Mouse (Mus musculus) liver, embryonic 16.5 days (tissue): ENCODE data around the gene Zgpat. TPM values are rescaled to one million over a fixed set of nuclear protein-coding genes. Genes with fewer than 3 reads are reported as not detected.

Experiments
- ATAC-seq: fragments of 200-750 bp; cut with Nextera tagmentation; 2 replicates; pipeline ENCODE4 v1.8.0; 2017; ENCODE audit warnings: low read depth, mild to moderate bottlenecking, moderate number of reproducible peaks, moderate library complexity
- H3K27ac ChIP-seq: fragments of 300-500 bp; sonication (generic); 2 replicates; pipeline ENCODE4 v1.5.1; 2014; ENCODE audit warnings: mild to moderate bottlenecking, low read length
- H3K27me3 ChIP-seq: fragments of 300-500 bp; sonication (generic); 2 replicates; pipeline ENCODE4 v1.6.1; 2014; ENCODE audit warnings: low read depth, low read length, mixed read lengths; ENCODE audit not compliant: control insufficient read depth, insufficient read depth
- H3K36me3 ChIP-seq: fragments of 300-500 bp; sonication (generic); 2 replicates; pipeline ENCODE4 v1.6.1; 2014; ENCODE audit warnings: mild to moderate bottlenecking; ENCODE audit not compliant: control insufficient read depth, insufficient read depth
- H3K4me1 ChIP-seq: fragments of 300-500 bp; sonication (generic); 2 replicates; pipeline ENCODE4 v1.6.1; 2014; ENCODE audit warnings: low read depth, low read length, mixed read lengths; ENCODE audit not compliant: control insufficient read depth
- H3K4me2 ChIP-seq: fragments of 300-500 bp; sonication (generic); 2 replicates; pipeline ENCODE4 v1.6.1; 2014; ENCODE audit warnings: low read depth, low read length, mixed read lengths
- H3K4me3 ChIP-seq: fragments of 300-500 bp; sonication (generic); 2 replicates; pipeline ENCODE4 v1.5.1; 2014; ENCODE audit warnings: low read depth, mild to moderate bottlenecking, low read length
- H3K9ac ChIP-seq: fragments of 300-500 bp; sonication (generic); 2 replicates; pipeline ENCODE4 v1.6.1; 2014; ENCODE audit warnings: low read depth, low read length
- H3K9me3 ChIP-seq: fragments of 300-500 bp; sonication (generic); replicated peaks from 2 replicates; pipeline ENCODE4 v1.6.1; 2016; ENCODE audit warnings: low read length; ENCODE audit not compliant: control insufficient read depth
- WGBS: fragments of 180-500 bp; shearing (Covaris S2); extraction: QIAGEN DNeasy Blood & Tissue Kit; methylation state at CpG from one replicate; pipeline ENCODE4 v1.1.7; 2014; ENCODE audit not compliant: insufficient replicate concordance; 5-methylcytosine and 5-hydroxymethylcytosine counted together
- polyA plus RNA-seq: library from polyadenylated mRNA; unstranded; fragments of >200 nt; fragmentation: Nextera tagmentation; extraction: Ambion mirVana; gene quantifications from 2 replicates; pipeline ENCODE4 v1.2.1, GENCODE M21; 2015

Gene Zgpat
- polyA plus RNA-seq, 1 experiment from 2014 or later: 10.5 TPM

DNA sequence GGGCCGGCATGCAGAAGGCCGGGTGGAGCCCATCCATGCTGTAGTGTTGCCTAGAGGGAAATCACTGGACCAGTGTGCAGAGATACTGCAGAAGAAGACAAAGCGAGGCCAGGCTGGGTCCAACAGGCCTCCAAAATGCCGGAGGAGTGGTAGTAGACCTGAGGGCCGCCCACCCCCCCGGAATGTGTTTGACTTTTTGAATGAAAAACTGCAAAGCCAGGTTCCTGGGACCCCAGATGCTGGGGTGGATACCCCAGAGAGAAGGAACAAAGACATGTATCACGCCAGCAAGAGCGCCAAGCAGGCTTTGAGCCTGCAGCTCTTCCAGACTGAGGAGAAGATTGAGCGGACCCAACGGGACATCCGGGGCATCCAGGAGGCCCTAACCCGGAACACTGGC lies 15.1 kb downstream of the Zgpat start, which contains the start of gene Lime1:
Gene Lime1, plus strand, starts transcription at position 301 of the 400 bp plus-strand sequence.
- no peak within 1 kb of the TSS for H3K27ac ChIP-seq
- H3K27me3 ChIP-seq: no peaks in the 10 kb centered on the region
- H3K9ac ChIP-seq: no peak within 1 kb of the TSS
- no peaks in the 10 kb centered on the region for H3K4me1 ChIP-seq
- no peak for ATAC-seq
- WGBS: 83% methylated on average over 12 of the region's 12 CpGs
- no peak within 1 kb of the TSS for H3K4me2 ChIP-seq
- H3K36me3 ChIP-seq: peaks cover 25% of the 10 kb centered on the region
- no peaks in the 10 kb centered on the region for H3K9me3 ChIP-seq
- H3K4me3 ChIP-seq: no peak within 1 kb of the TSS

DNA sequence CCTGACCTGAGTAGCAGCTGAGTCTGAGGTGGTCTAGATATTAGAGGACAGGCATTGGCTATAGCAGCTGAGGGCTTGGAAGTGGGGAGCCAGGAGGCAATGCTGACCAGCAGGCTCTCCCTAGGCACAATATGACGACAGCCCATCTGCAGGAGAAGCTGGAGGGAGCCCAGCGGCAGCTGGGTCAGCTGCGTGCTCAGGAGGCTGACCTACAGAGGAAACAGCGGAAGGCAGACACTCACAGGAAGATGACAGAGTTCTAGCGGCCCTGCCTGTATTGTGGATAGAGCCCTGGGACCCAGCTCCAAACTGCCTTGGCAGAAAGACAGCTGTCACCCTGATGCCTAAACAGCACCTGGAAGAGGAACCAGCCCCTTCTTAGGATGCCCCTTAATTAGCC lies 15.5 kb downstream of the Zgpat start:
- Histone ChIP-seq H3K4me1 (no peaks in the 10 kb centered on the region), H3K36me3 (peaks cover 25% of the 10 kb centered on the region), H3K27me3 (no peaks in the 10 kb centered on the region), H3K4me3 (no peak overlapping the region), H3K4me2 (no peak overlapping the region), H3K9ac (no peak overlapping the region), H3K27ac (no peak overlapping the region), H3K9me3 (no peaks in the 10 kb centered on the region)
- no peak for ATAC-seq
- 80% methylated on average over 5 of the region's 5 CpGs for WGBS

DNA sequence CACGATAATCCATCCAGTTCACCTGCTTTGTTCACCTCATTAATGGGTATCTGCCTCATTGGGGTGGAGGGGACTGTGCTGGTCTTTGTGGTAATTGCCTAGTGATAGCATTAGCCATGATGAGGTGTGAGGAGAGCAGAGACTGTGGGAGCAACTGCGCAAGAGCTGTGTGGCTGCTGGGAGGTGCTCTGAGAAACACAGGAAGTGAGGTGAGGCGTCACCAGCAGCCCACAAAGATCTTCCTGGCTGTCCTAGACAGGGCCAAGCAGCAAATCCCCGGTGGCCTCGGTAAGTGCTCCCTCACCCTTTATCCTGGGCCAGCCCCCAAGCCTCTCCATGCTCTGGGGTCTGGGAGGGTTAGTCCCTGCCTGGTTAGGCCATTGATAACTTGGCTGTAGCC lies 16.4 kb downstream of the Zgpat start:
- Histone ChIP-seq H3K4me1 (no peaks in the 10 kb centered on the region), H3K36me3 (peaks cover 25% of the 10 kb centered on the region), H3K27ac (no peak overlapping the region), H3K9me3 (no peaks in the 10 kb centered on the region), H3K9ac (no peak overlapping the region), H3K4me2 (no peak overlapping the region), H3K4me3 (no peak overlapping the region), H3K27me3 (no peaks in the 10 kb centered on the region)
- 58% methylated on average over 5 of the region's 5 CpGs for WGBS
- no peak for ATAC-seq

DNA sequence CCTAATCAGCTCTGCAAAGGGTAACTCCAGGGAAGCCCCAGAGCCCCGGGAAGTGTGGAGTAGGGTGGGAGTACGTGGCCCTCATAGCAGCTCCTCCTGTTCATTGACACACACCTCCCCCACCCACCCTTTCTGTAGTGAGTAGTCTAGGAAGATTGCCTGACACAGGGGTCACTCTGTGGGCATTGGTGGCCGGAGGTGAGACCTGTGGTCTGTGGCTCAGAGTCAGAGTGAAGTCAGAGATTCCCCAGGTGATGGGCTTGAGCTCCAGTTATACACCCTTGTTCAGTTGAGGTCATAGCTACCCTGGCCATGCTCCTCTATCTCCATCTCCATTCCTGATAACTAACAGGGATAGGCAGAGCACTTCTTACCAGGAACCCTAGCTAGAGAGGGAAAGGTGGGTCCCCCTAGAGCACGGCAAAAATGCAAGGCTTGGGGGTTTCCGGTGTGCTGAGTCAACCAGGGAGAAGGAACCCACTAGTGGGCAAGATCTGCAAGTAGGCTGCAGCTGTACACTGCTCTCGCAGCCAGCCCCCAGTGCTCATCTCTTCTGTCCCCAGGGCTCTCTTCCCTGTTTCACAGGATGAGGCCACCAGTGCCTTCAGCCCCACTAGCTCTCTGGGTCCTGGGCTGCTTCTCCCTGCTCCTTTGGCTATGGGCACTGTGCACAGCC lies 17.0 kb downstream of the Zgpat start:
- H3K4me2 ChIP-seq: no peak overlapping the region
- ATAC-seq: no peak
- H3K9me3 ChIP-seq: no peaks in the 10 kb centered on the region
- WGBS: 79% methylated on average over 6 of the region's 6 CpGs
- H3K27me3 ChIP-seq: no peaks in the 10 kb centered on the region
- no peak overlapping the region for H3K9ac ChIP-seq
- peaks cover 26% of the 10 kb centered on the region for H3K36me3 ChIP-seq
- H3K4me1 ChIP-seq: no peaks in the 10 kb centered on the region
- no peak overlapping the region for H3K4me3 ChIP-seq
- H3K27ac ChIP-seq: no peak overlapping the region

DNA sequence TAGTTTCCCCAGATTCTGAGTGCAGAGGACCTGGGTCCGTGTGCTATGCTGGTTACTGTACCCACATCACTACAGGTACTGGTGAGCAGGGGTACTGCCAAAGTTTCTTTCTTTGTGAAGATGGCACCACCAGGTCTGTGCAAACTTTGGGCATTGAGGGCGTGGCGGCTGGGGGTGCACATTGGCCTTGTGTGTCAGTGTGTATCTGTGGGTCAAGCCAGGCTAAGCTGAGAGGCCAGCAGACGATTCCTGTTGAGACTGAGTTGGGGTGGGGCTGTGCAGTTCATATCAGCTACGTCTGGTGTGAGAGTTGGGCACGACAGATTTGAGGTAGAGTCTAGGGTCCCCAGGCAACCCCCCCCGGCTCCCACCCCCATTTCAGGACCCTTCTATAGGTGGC lies 19.7 kb downstream of the Zgpat start:
- H3K4me2 ChIP-seq: no peak overlapping the region
- WGBS: 60% methylated on average over 7 of the region's 7 CpGs
- H3K4me1 ChIP-seq: no peaks in the 10 kb centered on the region
- no peak overlapping the region for H3K4me3 ChIP-seq
- no peak overlapping the region for H3K9ac ChIP-seq
- no peak for ATAC-seq
- H3K9me3 ChIP-seq: no peaks in the 10 kb centered on the region
- peaks cover 18% of the 10 kb centered on the region for H3K36me3 ChIP-seq
- no peaks in the 10 kb centered on the region for H3K27me3 ChIP-seq
- no peak overlapping the region for H3K27ac ChIP-seq

DNA sequence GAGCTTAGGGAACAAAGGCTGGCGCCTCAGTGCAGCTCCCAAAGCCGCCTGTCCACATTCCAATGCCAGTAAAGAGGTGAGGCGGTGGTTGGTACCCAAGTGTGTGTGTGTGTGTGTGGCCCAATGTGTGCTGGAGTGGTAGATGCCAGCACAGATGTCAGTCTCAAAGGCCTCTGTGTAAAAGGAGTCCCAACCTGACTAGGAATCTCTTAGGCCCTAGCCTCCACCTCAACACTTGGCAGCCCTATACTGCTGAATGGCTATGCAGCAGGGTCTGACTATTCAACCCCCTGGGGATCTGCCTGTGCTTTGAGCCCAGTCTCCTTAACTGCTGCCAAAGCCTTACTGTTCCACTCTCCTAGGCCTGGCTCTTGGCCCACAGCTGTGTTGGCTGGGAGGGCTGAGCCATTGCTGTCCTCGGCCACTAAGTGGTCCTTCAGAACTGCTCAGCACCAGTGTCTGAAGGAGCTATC lies 20.2 kb downstream of the Zgpat start:
- Histone ChIP-seq H3K36me3 (peaks cover 13% of the 10 kb centered on the region), H3K9me3 (no peaks in the 10 kb centered on the region), H3K9ac (no peak overlapping the region), H3K27ac (no peak overlapping the region), H3K27me3 (no peaks in the 10 kb centered on the region), H3K4me3 (no peak overlapping the region), H3K4me1 (no peaks in the 10 kb centered on the region), H3K4me2 (no peak overlapping the region)
- WGBS: 81% methylated on average over 4 of the region's 4 CpGs
- ATAC-seq: no peak

DNA sequence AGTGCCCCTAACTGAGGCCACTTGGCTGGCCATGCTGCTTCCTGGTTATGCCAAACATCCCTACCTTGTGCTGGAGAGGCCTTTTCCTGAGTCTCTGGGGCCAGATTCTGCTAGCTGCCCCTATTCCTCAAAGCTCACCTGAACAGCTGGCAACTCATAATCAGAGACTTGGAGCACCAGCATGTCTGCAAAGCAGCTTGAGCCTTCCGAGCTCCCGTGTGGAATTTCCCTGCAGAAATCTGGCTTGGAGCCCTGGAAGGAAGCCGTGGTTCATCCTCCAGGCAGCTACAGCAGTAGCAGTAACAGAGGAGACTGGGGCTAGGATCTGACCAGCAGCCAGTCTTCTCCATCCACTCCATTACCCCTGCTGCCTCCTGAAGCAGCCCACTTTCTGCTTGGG lies 21.2 kb downstream of the Zgpat start:
- no peak overlapping the region for H3K4me2 ChIP-seq
- H3K36me3 ChIP-seq: peaks cover 12% of the 10 kb centered on the region; the same call in 1 of the 2 replicates
- H3K4me1 ChIP-seq: no peaks in the 10 kb centered on the region
- H3K9me3 ChIP-seq: no peaks in the 10 kb centered on the region
- no peak overlapping the region for H3K4me3 ChIP-seq
- H3K27ac ChIP-seq: no peak overlapping the region
- ATAC-seq: no peak
- no peak overlapping the region for H3K9ac ChIP-seq
- no peaks in the 10 kb centered on the region for H3K27me3 ChIP-seq
- WGBS: 71% methylated on average over 3 of the region's 3 CpGs

DNA sequence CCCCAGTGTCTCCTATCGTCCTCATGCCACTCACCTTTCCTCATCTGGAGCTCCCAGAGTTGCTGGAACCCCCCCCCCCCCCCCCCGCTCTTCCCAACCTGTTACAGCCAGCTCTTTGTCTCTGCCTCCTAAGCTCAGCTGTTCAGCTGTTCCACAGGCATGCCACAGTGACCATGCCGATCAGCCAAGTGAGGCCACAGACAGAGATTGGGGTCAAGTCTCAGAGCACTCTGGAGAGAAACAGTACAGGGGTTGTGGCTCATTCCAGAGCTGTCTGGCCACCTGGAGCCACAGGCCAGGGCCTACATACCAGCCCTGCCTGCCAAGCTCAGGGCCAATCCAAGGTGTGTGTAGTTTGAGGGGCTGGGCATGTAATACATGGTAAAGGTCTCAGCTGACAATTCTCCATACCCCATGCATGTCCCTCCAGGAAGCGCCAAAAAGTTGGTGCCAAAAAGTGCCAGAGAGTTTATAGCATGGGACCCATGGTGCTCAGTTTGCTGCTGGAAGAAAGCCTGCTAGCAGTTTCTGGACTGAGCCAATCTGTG lies 22.0 kb downstream of the Zgpat start:
- no peak for ATAC-seq
- no peak overlapping the region for H3K4me2 ChIP-seq
- H3K9me3 ChIP-seq: no peaks in the 10 kb centered on the region
- H3K36me3 ChIP-seq: peaks cover 11% of the 10 kb centered on the region; the same call in 1 of the 2 replicates
- no peaks in the 10 kb centered on the region for H3K27me3 ChIP-seq
- WGBS: 67% methylated on average over 4 of the region's 4 CpGs
- no peaks in the 10 kb centered on the region for H3K4me1 ChIP-seq
- H3K27ac ChIP-seq: no peak overlapping the region
- H3K9ac ChIP-seq: no peak overlapping the region
- H3K4me3 ChIP-seq: no peak overlapping the region

DNA sequence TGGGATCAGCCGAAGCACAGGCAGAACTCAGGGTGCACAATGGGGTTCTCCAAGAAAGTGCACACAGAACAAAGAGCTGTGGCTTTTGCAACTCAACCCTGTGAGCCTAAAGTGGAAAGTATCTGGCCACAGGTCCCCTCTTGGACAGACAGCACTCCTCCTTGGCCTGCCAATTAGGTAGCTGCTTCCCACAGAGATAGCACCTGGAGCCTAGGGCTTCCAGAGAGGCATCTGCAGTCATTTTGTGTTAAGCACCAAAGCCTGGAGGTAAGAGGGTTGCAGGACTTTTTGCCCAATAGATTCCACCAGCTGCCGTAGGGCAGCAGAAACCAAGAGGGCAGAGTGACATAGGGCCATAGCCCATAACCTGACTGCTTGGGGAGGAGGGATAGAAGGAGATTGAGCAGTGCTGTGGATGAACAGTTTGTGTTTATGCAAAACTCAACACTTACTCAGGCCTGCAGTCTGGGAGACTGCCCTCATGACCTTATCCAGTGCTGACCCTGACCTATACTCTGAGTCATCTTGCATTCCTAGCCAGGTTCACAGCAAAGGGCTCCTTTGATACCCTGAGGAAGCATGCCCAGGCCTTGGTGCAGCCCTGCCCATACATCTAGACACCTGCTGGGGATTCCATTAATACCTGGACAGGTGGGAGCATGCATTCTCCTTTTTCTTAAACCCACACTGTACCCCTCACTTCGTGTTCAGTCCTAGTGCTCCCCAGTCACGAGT lies 25.6 kb downstream of the Zgpat start:
- WGBS: 72% methylated on average over 4 of the region's 4 CpGs
- Histone ChIP-seq H3K9ac (no peak overlapping the region), H3K27ac (no peak overlapping the region), H3K4me1 (no peaks in the 10 kb centered on the region), H3K27me3 (no peaks in the 10 kb centered on the region), H3K4me3 (no peak overlapping the region), H3K36me3 (peaks cover 13% of the 10 kb centered on the region), H3K4me2 (no peak overlapping the region), H3K9me3 (no peaks in the 10 kb centered on the region)
- ATAC-seq: no peak
